Mouse (Mus musculus) frontal cortex, postnatal 36 days (tissue): Measurements from ENCODE around the gene Ccdc174.
"Not testable (repeated sequence)": the region's sequence is repeated elsewhere in the genome, so short reads cannot be mapped to it uniquely, and the experiment has no call there.

Source experiments
- DNase-seq, 2 experiments: peaks; one replicate each; pipeline ENCODE4 v3.0.0; 2022; ENCODE audit warnings: low spot score in 2 of 2

Gene Ccdc174

GRCm38 (mm10) chr6:91877885-91878651, at the start of gene Ccdc174:
Ccdc174 (plus strand) TSS chr6:91878053.
- peak; percentile 93 to 97 for DNase-seq

GRCm38 (mm10) chr6:91832863-91833440, 44.9 kb upstream of the Ccdc174 start:
- no peak for DNase-seq

GRCm38 (mm10) chr6:91839010-91839871, 38.6 kb upstream of the Ccdc174 start:
- DNase-seq = peak; percentile 53 to 71

GRCm38 (mm10) chr6:91842897-91843627, 34.8 kb upstream of the Ccdc174 start:
- DNase-seq = peak; percentile 12 to 15

- DNase-seq = peak; percentile 21 to 26
These were observed 34.2 kb upstream of the Ccdc174 start for GRCm38 (mm10) chr6:91843628-91844153.

- DNase-seq = peak; percentile 21 to 43
These were observed 25.3 kb upstream of the Ccdc174 start for GRCm38 (mm10) chr6:91852550-91852949.

- no peak for DNase-seq
These were observed 19.5 kb upstream of the Ccdc174 start for GRCm38 (mm10) chr6:91858339-91858738.

- DNase-seq = no peak
These were observed 15.0 kb upstream of the Ccdc174 start for GRCm38 (mm10) chr6:91862848-91863247.

- no peak for DNase-seq
These were observed 13.3 kb upstream of the Ccdc174 start for GRCm38 (mm10) chr6:91864595-91864994.

- peak; percentile 41 to 60 for DNase-seq
These were observed 12.3 kb upstream of the Ccdc174 start for GRCm38 (mm10) chr6:91865601-91866000.

GRCm38 (mm10) chr6:91868091-91868490, 9.8 kb upstream of the Ccdc174 start:
- DNase-seq = no peak

GRCm38 (mm10) chr6:91872781-91873180, 5.1 kb upstream of the Ccdc174 start:
- DNase-seq = no peak

GRCm38 (mm10) chr6:91883859-91884258, 6.0 kb downstream of the Ccdc174 start:
- no peak for DNase-seq

- no peak for DNase-seq
These were observed 11.5 kb downstream of the Ccdc174 start for GRCm38 (mm10) chr6:91889255-91889906.

GRCm38 (mm10) chr6:91890615-91891014, 12.8 kb downstream of the Ccdc174 start:
- DNase-seq = no peak

GRCm38 (mm10) chr6:91891776-91892175, 13.9 kb downstream of the Ccdc174 start:
- no peak for DNase-seq

GRCm38 (mm10) chr6:91896783-91897182, 18.9 kb downstream of the Ccdc174 start:
- DNase-seq = no peak

- peak; percentile 78 to 79 for DNase-seq
These were observed 23.7 kb downstream of the Ccdc174 start for GRCm38 (mm10) chr6:91901505-91901904.

GRCm38 (mm10) chr6:91902509-91902908, 24.7 kb downstream of the Ccdc174 start, which contains the start of gene 4930590J08Rik:
4930590J08Rik (plus strand) TSS chr6:91902809.
- not testable (repeated sequence) for DNase-seq

- no peak for DNase-seq
These were observed 36.2 kb downstream of the Ccdc174 start for GRCm38 (mm10) chr6:91914011-91914410.

- DNase-seq = peak; percentile 38 to 70
These were observed 39.4 kb downstream of the Ccdc174 start for GRCm38 (mm10) chr6:91917286-91917685.
